Mouse (Mus musculus) lung, embryonic 15.5 days (tissue): ENCODE results near the gene Tubgcp4. TPM values are rescaled to one million over a fixed set of nuclear protein-coding genes. Genes with fewer than 3 reads are reported as not detected.
A peak's percentile ranks its signal among the peaks of the same experiment; 100 is the strongest.
"Not testable (repeated sequence)": the region's sequence is repeated elsewhere in the genome, so short reads cannot be mapped to it uniquely, and the experiment has no call there.

ENCODE experiments used
- ATAC-seq: fragments of 200-750 bp; cut with Nextera tagmentation; 2 replicates; pipeline ENCODE4 v1.8.0; 2017; ENCODE audit warnings: moderate number of reproducible peaks, borderline replicate concordance; ENCODE audit not compliant: low FRiP score, low TSS enrichment; ENCODE audit errors: extremely low read depth
- H3K27ac ChIP-seq: fragments of 300-500 bp; sonication (generic); 2 replicates; pipeline ENCODE4 v1.5.1; 2015; ENCODE audit warnings: moderate library complexity, mild to moderate bottlenecking, inconsistent platforms
- H3K27me3 ChIP-seq: fragments of 300-500 bp; sonication (generic); 2 replicates; pipeline ENCODE4 v1.6.1; 2015; ENCODE audit warnings: inconsistent platforms
- H3K36me3 ChIP-seq: fragments of 300-500 bp; sonication (generic); 2 replicates; pipeline ENCODE4 v1.6.1; 2015; ENCODE audit warnings: inconsistent platforms
- H3K4me1 ChIP-seq: fragments of 300-500 bp; sonication (generic); 2 replicates; pipeline ENCODE4 v1.6.1; 2015; ENCODE audit warnings: inconsistent platforms
- H3K4me2 ChIP-seq: fragments of 300-500 bp; sonication (generic); 2 replicates; pipeline ENCODE4 v1.6.1; 2015; ENCODE audit warnings: inconsistent platforms, mild to moderate bottlenecking, moderate library complexity
- H3K4me3 ChIP-seq: fragments of 300-500 bp; sonication (generic); 2 replicates; pipeline ENCODE4 v1.5.1; 2015; ENCODE audit warnings: mild to moderate bottlenecking, inconsistent platforms
- H3K9ac ChIP-seq: fragments of 300-500 bp; sonication (generic); 2 replicates; pipeline ENCODE4 v1.6.1; 2015; ENCODE audit warnings: inconsistent platforms
- H3K9me3 ChIP-seq: fragments of 300-500 bp; sonication (generic); 2 replicates; pipeline ENCODE4 v1.6.1; 2016; ENCODE audit warnings: inconsistent platforms
- WGBS: fragments of 180-500 bp; shearing (Covaris S2); methylation state at CpG from one replicate; pipeline ENCODE4 v1.1.7; 2015; 5-methylcytosine and 5-hydroxymethylcytosine counted together
- polyA plus RNA-seq: library from polyadenylated mRNA; unstranded; fragments of >200 nt; fragmentation: Nextera tagmentation; extraction: Ambion mirVana; gene quantifications from 2 replicates; pipeline ENCODE4 v1.2.1, GENCODE M21; 2015

The Tubgcp4 gene
- 52.6 and 53.3 TPM in 2 replicates for polyA plus RNA-seq

- peak within 1 kb of the TSS; percentile 86 for H3K9ac ChIP-seq
- H3K27ac ChIP-seq = peak within 1 kb of the TSS; percentile 91
- peaks cover 25% of the 10 kb centered on the region; the same call in 1 of the 2 replicates for H3K36me3 ChIP-seq
- under 1% methylated on average over 38 of the region's 38 CpGs for WGBS
- no peaks in the 10 kb centered on the region for H3K27me3 ChIP-seq
- H3K4me2 ChIP-seq = peak within 1 kb of the TSS; percentile 74
- H3K4me1 ChIP-seq = peaks cover 18% of the 10 kb centered on the region
- H3K9me3 ChIP-seq = no peaks in the 10 kb centered on the region
- ATAC-seq = peak; percentile 47
- peak within 1 kb of the TSS; percentile 70 for H3K4me3 ChIP-seq
Observed at GRCm38 (mm10) chr2:121170481-121170971, at the start of gene Tubgcp4. Gene Tubgcp4 (plus strand): TSS chr2:121170654.

GRCm38 (mm10) chr2:121126302-121126701 is 44.2 kb upstream of the Tubgcp4 start:
- not testable (repeated sequence) for H3K27ac ChIP-seq, H3K4me3 ChIP-seq, H3K36me3 ChIP-seq, H3K9ac ChIP-seq, H3K27me3 ChIP-seq, ATAC-seq, H3K9me3 ChIP-seq, H3K4me1 ChIP-seq, H3K4me2 ChIP-seq
- 88% methylated on average over 5 of the region's 5 CpGs for WGBS

- no peak for ATAC-seq
- H3K9me3 ChIP-seq = no peaks in the 10 kb centered on the region
- WGBS = 72% methylated on average over 1 of the region's 1 CpGs
- H3K27ac ChIP-seq = no peak overlapping the region
- H3K4me2 ChIP-seq = no peak overlapping the region
- no peaks in the 10 kb centered on the region for H3K27me3 ChIP-seq
- no peaks in the 10 kb centered on the region for H3K4me1 ChIP-seq
- no peak overlapping the region for H3K9ac ChIP-seq
- no peaks in the 10 kb centered on the region for H3K36me3 ChIP-seq
- no peak overlapping the region for H3K4me3 ChIP-seq
Observed at GRCm38 (mm10) chr2:121127536-121127935, 42.9 kb upstream of the Tubgcp4 start.

- no peak for ATAC-seq
- Histone ChIP-seq H3K27me3 (no peaks in the 10 kb centered on the region), H3K9ac (no peak overlapping the region), H3K27ac (peak overlapping the region; percentile 58; the same call in 1 of the 2 replicates), H3K4me1 (no peaks in the 10 kb centered on the region), H3K9me3 (no peaks in the 10 kb centered on the region), H3K36me3 (no peaks in the 10 kb centered on the region), H3K4me2 (no peak overlapping the region), H3K4me3 (no peak overlapping the region)
- WGBS = 49% methylated on average over 9 of the region's 9 CpGs
Observed at GRCm38 (mm10) chr2:121128865-121129620, 41.4 kb upstream of the Tubgcp4 start.

- H3K4me3 ChIP-seq = no peak overlapping the region
- no peaks in the 10 kb centered on the region for H3K9me3 ChIP-seq
- no peak for ATAC-seq
- no peaks in the 10 kb centered on the region for H3K27me3 ChIP-seq
- H3K9ac ChIP-seq = no peak overlapping the region
- WGBS = 73% methylated on average over 1 of the region's 1 CpGs
- 0 out of 2 replicates have a peak, but pooled peaks cover 4% of the 10 kb centered on the region for H3K36me3 ChIP-seq
- H3K27ac ChIP-seq = no peak overlapping the region
- H3K4me2 ChIP-seq = no peak overlapping the region
- H3K4me1 ChIP-seq = no peaks in the 10 kb centered on the region
Observed at GRCm38 (mm10) chr2:121132822-121133221, 37.6 kb upstream of the Tubgcp4 start.

GRCm38 (mm10) chr2:121137371-121137770 is 33.1 kb upstream of the Tubgcp4 start:
- H3K36me3 ChIP-seq = peaks cover 17% of the 10 kb centered on the region
- H3K4me1 ChIP-seq = peaks cover 26% of the 10 kb centered on the region
- no peak overlapping the region for H3K4me3 ChIP-seq
- no peak overlapping the region for H3K27ac ChIP-seq
- H3K4me2 ChIP-seq = no peak overlapping the region
- H3K27me3 ChIP-seq = no peaks in the 10 kb centered on the region
- no peak for ATAC-seq
- no peaks in the 10 kb centered on the region for H3K9me3 ChIP-seq
- H3K9ac ChIP-seq = no peak overlapping the region
- WGBS = 93% methylated on average over 4 of the region's 4 CpGs

- no peak; the same call in 1 of the 2 replicates for ATAC-seq
- peak overlapping the region; percentile 87 for H3K4me2 ChIP-seq
- H3K4me1 ChIP-seq = peaks cover 26% of the 10 kb centered on the region
- peak overlapping the region; percentile 84 for H3K9ac ChIP-seq
- H3K9me3 ChIP-seq = no peaks in the 10 kb centered on the region
- H3K27ac ChIP-seq = peak overlapping the region; percentile 100
- peaks cover 17% of the 10 kb centered on the region for H3K36me3 ChIP-seq
- H3K27me3 ChIP-seq = no peaks in the 10 kb centered on the region
- peak overlapping the region; percentile 65 for H3K4me3 ChIP-seq
- WGBS = 39% methylated on average over 29 of the region's 29 CpGs
Observed at GRCm38 (mm10) chr2:121139266-121140017, 31.0 kb upstream of the Tubgcp4 start.

GRCm38 (mm10) chr2:121140018-121140882 is 30.2 kb upstream of the Tubgcp4 start, which contains the start of the genes Adal and Lcmt2:
Gene Adal (plus strand): TSS chr2:121140428.
Gene Lcmt2 (minus strand): TSS chr2:121140653.
- no peaks in the 10 kb centered on the region for H3K9me3 ChIP-seq
- peak within 1 kb of the TSS; percentile 65 for H3K4me3 ChIP-seq
- H3K4me2 ChIP-seq = peak within 1 kb of the TSS; percentile 87
- H3K36me3 ChIP-seq = peaks cover 17% of the 10 kb centered on the region
- no peaks in the 10 kb centered on the region for H3K27me3 ChIP-seq
- WGBS = 1% methylated on average over 82 of the region's 87 CpGs
- ATAC-seq = peak; percentile 94
- H3K9ac ChIP-seq = peak within 1 kb of the TSS; percentile 84
- H3K4me1 ChIP-seq = peaks cover 26% of the 10 kb centered on the region
- peak within 1 kb of the TSS; percentile 100 for H3K27ac ChIP-seq

GRCm38 (mm10) chr2:121141216-121142035 is 29.0 kb upstream of the Tubgcp4 start:
- 69% methylated on average over 16 of the region's 16 CpGs for WGBS
- ATAC-seq = no peak
- Histone ChIP-seq H3K9ac (peak overlapping the region; percentile 84), H3K4me2 (peak overlapping the region; percentile 87), H3K4me3 (peak overlapping the region; percentile 65), H3K27me3 (no peaks in the 10 kb centered on the region), H3K9me3 (no peaks in the 10 kb centered on the region), H3K27ac (peak overlapping the region; percentile 100), H3K36me3 (peaks cover 19% of the 10 kb centered on the region), H3K4me1 (peaks cover 26% of the 10 kb centered on the region)

- no peak for ATAC-seq
- Histone ChIP-seq H3K4me2 (no peak overlapping the region), H3K27me3 (no peaks in the 10 kb centered on the region), H3K4me3 (no peak overlapping the region), H3K27ac (no peak overlapping the region), H3K4me1 (peaks cover 26% of the 10 kb centered on the region), H3K9me3 (no peaks in the 10 kb centered on the region), H3K9ac (no peak overlapping the region), H3K36me3 (peaks cover 23% of the 10 kb centered on the region)
- 69% methylated on average over 2 of the region's 2 CpGs for WGBS
Observed at GRCm38 (mm10) chr2:121142415-121142814, 28.0 kb upstream of the Tubgcp4 start.
